Mouse (Mus musculus): Measurements from ENCODE around the gene Gm28305. TPM values are rescaled to one million over a fixed set of nuclear protein-coding genes. Genes with fewer than 3 reads are reported as not detected.

Gene Gm28305
- polyA plus RNA-seq, 1 experiment from 2014 or later: not detected

DNA sequence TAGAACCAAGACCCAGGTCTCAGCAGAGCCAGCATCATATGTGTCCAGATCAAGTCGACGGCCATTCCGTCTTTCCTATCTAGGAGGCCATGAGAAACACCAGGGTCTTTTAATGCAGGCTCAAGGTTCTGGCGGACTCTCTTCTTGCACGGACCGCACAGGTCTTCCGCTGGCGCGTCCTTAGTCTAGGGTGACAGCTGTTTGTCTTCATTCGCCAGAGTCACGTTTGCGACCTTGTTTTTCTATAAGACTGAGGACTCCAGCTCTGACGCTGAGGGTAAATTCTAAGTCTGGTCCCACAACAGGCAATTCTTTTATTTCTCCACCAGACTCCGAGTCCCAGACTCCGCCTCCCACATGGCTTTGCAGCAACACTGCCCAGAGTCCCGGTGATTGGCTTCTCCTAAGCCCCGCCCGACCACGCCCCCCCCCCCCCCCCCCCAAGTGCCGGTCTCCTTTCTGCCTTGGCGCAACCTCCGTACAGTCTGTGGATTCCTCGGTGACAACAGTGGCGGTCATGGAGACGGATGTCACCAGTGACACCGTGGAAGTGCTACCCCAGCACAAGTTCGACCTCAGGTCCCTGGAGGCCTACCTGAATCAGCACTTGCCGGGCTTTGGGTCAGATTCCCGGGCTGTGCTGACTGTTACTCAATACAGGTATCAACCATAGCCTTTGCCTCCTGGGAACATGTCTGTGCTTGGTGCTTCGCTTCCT lies 22.9 kb downstream of the Gm28305 start, which contains the start of gene Acad11:
Gene Acad11 (plus strand): TSS at position 134 of the 718 bp plus-strand sequence.
- Histone ChIP-seq H3K36me3 (ENCODE audit: control insufficient read depth, insufficient read depth, low read length) (peaks cover 3% of the 10 kb centered on the region; the same call in 1 of the 2 replicates), H3K4me2 (ENCODE audit: low read depth, low read length) (peak within 1 kb of the TSS; percentile 88), H3K27ac (ENCODE audit: low read length) (peak within 1 kb of the TSS; percentile 71), H3K4me1 (replicated peaks; ENCODE audit: control insufficient read depth, insufficient read depth, low read length) (peaks cover 14% of the 10 kb centered on the region), H3K4me3 (ENCODE audit: low read length) (peak within 1 kb of the TSS; percentile 99), H3K9ac (ENCODE audit: low read length) (peak within 1 kb of the TSS; percentile 91), H3K27me3 (ENCODE audit: control insufficient read depth, insufficient read depth, low read depth, low read length) (no peaks in the 10 kb centered on the region), H3K9me3 (ENCODE audit: control insufficient read depth, low read length) (no peaks in the 10 kb centered on the region)
- ATAC-seq (ENCODE audit: low read depth): peak; percentile 96
- under 1% methylated on average over 26 of the region's 30 CpGs for WGBS

DNA sequence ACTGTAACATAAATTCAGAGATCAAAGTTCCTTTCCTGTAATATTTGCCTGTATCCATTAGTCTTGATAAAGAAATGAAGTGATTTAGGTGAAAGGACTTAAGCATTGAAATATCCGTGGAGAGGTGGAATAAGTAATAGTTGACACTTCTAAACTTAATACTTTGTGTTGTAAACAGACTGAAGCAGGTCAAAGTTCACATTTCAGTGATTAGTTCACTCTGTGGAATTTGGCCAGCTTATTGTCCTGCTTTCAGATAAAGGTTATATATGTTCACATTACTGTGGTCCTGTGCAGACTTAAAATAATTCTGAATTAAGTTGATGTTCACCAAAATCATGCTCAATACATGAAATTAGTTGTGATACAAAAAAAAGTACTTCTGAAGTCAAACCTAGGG lies 24.1 kb downstream of the Gm28305 start:
- no peak overlapping the region for H3K27ac ChIP-seq (ENCODE audit: low read length)
- H3K4me2 ChIP-seq (ENCODE audit: low read depth, low read length): no peak overlapping the region
- 0 out of 2 replicates have a peak, but pooled peaks cover 2% of the 10 kb centered on the region for H3K36me3 ChIP-seq (ENCODE audit: control insufficient read depth, insufficient read depth, low read length)
- H3K4me1 ChIP-seq (replicated peaks; ENCODE audit: control insufficient read depth, insufficient read depth, low read length): peaks cover 14% of the 10 kb centered on the region
- H3K9me3 ChIP-seq (ENCODE audit: control insufficient read depth, low read length): no peaks in the 10 kb centered on the region
- WGBS: 18% methylated on average over 1 of the region's 1 CpGs
- H3K4me3 ChIP-seq (ENCODE audit: low read length): no peak overlapping the region
- no peak for ATAC-seq (ENCODE audit: low read depth)
- H3K27me3 ChIP-seq (ENCODE audit: control insufficient read depth, insufficient read depth, low read depth, low read length): no peaks in the 10 kb centered on the region
- H3K9ac ChIP-seq (ENCODE audit: low read length): no peak overlapping the region

DNA sequence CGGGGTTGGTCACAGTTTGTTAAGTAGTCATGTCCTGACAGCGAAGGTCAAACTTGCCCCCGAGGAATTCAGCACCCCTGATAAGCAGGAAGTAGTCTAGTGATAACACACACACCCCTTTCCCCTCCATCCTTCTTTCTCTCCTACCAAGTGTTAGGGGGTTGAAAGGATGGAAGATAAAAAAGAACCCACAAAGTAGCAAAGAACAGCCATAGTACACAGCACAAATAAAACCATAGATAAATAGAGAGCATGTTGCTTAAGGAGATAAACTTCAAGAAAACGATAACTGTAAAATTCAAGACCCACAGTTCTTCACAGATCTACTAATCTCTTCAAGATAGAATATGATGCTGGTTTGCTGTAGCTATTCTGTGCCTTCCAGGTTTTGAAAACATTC lies 29.8 kb downstream of the Gm28305 start:
- no peak overlapping the region for H3K4me3 ChIP-seq (ENCODE audit: low read length)
- H3K36me3 ChIP-seq (ENCODE audit: control insufficient read depth, insufficient read depth, low read length): no peaks in the 10 kb centered on the region
- H3K9ac ChIP-seq (ENCODE audit: low read length): no peak overlapping the region
- no peaks in the 10 kb centered on the region for H3K9me3 ChIP-seq (ENCODE audit: control insufficient read depth, low read length)
- no peak for ATAC-seq (ENCODE audit: low read depth)
- 59% methylated on average over 4 of the region's 4 CpGs for WGBS
- H3K27ac ChIP-seq (ENCODE audit: low read length): no peak overlapping the region
- H3K4me2 ChIP-seq (ENCODE audit: low read depth, low read length): no peak overlapping the region
- no peaks in the 10 kb centered on the region for H3K4me1 ChIP-seq (replicated peaks; ENCODE audit: control insufficient read depth, insufficient read depth, low read length)
- no peaks in the 10 kb centered on the region for H3K27me3 ChIP-seq (ENCODE audit: control insufficient read depth, insufficient read depth, low read depth, low read length)

DNA sequence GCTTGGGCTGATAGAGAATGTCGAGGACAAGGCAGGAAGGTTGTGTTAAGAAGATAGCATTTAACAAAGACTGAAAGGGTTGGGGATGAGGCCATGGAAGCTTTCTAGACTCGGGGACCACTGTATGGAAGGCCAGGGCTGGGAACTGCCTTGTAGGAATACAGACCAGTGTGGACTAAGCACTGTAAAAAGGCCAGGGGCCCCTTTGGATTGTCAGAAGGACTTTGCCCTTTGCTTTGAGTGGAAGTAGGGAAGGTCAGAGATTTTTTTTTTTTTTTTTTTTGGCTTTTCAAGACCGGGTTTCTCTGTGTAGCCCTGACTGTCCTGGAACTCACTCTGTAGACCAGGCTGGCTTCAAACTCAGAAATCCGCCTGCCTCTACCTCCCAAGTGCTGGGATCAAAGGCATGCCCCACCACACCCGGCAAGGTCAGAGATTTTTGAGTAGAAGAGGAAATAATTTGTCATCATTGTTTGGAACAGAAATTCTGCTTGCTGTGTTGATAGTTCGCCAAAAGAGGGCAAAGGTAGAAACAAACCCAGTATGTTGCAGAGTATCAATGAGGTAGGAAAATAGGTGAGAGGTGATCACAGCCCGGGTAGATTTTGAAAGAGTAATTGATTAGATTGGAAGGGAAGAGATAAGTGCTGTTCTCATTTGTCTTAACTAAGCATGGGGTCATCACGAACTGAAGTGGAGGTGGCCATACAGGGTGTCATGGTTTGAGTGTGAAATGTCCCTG lies 30.6 kb downstream of the Gm28305 start:
- Histone ChIP-seq H3K4me3 (ENCODE audit: low read length) (no peak overlapping the region), H3K36me3 (ENCODE audit: control insufficient read depth, insufficient read depth, low read length) (no peaks in the 10 kb centered on the region), H3K4me1 (replicated peaks; ENCODE audit: control insufficient read depth, insufficient read depth, low read length) (no peaks in the 10 kb centered on the region), H3K27ac (ENCODE audit: low read length) (no peak overlapping the region), H3K9me3 (ENCODE audit: control insufficient read depth, low read length) (no peaks in the 10 kb centered on the region), H3K4me2 (ENCODE audit: low read depth, low read length) (no peak overlapping the region), H3K27me3 (ENCODE audit: control insufficient read depth, insufficient read depth, low read depth, low read length) (no peaks in the 10 kb centered on the region), H3K9ac (ENCODE audit: low read length) (no peak overlapping the region)
- no peak for ATAC-seq (ENCODE audit: low read depth)
- WGBS: 63% methylated on average over 8 of the region's 8 CpGs

DNA sequence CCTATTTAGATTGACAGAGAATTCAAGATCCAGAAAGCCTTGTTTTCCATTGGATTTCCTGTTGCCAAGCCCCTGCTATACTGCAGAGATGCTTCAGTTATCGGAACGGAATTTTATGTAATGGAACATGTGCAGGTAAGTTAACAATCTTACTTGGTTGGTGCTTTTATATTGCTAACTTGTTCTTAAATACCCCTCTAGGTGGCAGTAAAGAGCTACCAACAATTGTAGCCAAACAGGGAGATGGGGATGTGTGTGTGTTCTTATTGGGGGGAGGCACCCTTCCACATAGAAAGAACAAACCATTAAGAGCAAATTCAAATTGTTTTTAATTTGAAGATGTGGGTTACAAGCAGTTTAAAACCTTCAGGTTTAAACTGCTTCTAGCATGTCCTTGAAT lies 35.3 kb downstream of the Gm28305 start:
- Histone ChIP-seq H3K4me1 (replicated peaks; ENCODE audit: control insufficient read depth, insufficient read depth, low read length) (no peaks in the 10 kb centered on the region), H3K4me2 (ENCODE audit: low read depth, low read length) (no peak overlapping the region), H3K9ac (ENCODE audit: low read length) (no peak overlapping the region), H3K4me3 (ENCODE audit: low read length) (no peak overlapping the region), H3K27me3 (ENCODE audit: control insufficient read depth, insufficient read depth, low read depth, low read length) (no peaks in the 10 kb centered on the region), H3K9me3 (ENCODE audit: control insufficient read depth, low read length) (no peaks in the 10 kb centered on the region), H3K36me3 (ENCODE audit: control insufficient read depth, insufficient read depth, low read length) (no peaks in the 10 kb centered on the region), H3K27ac (ENCODE audit: low read length) (no peak overlapping the region)
- WGBS: 59% methylated on average over 2 of the region's 2 CpGs
- ATAC-seq (ENCODE audit: low read depth): no peak

DNA sequence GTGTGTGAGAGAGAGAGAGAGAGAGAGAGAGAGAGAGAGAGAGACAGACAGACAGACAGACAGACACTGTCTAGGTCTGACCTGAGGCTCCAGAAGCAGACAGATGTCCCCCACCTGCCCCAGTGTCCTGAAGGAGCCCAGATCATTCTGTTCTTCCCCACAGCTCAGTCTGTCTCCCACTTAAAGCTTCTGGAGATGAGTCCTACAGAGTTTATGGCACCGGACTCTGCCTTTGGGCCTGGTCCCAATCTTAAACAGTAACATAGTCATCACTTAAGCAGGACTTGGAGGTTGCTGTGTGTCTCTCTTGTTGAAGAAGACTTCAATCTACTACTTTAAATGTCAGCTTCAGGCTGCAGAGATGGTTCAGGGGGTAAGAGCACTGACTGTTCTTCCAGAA lies 38.3 kb downstream of the Gm28305 start:
- Histone ChIP-seq H3K27me3 (ENCODE audit: control insufficient read depth, insufficient read depth, low read depth, low read length) (no peaks in the 10 kb centered on the region), H3K9ac (ENCODE audit: low read length) (no peak overlapping the region), H3K36me3 (ENCODE audit: control insufficient read depth, insufficient read depth, low read length) (no peaks in the 10 kb centered on the region), H3K4me3 (ENCODE audit: low read length) (no peak overlapping the region), H3K4me1 (replicated peaks; ENCODE audit: control insufficient read depth, insufficient read depth, low read length) (no peaks in the 10 kb centered on the region), H3K4me2 (ENCODE audit: low read depth, low read length) (no peak overlapping the region), H3K27ac (ENCODE audit: low read length) (no peak overlapping the region), H3K9me3 (ENCODE audit: control insufficient read depth, low read length) (no peaks in the 10 kb centered on the region)
- no peak for ATAC-seq (ENCODE audit: low read depth)
- WGBS: 78% methylated on average over 1 of the region's 1 CpGs

DNA sequence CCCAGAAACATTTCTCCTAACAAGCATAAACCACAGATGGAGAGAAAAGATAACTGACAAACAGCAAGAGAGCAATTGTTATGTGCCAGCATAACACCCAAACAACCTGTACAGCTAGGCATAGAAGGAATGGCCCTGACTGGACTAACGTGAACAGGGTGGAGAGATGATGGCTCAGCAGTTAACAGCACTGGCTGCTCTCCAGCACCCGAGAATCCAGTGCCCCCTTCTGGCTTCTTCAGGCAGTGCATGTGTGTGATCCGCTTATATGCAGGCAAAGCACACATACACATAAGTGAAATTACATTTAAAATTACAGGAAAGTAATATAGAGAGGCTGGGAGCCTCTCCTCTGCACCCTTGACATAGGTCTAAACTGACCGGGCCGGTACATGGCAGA lies 38.9 kb downstream of the Gm28305 start:
- Histone ChIP-seq H3K27ac (ENCODE audit: low read length) (no peak overlapping the region), H3K4me2 (ENCODE audit: low read depth, low read length) (no peak overlapping the region), H3K9ac (ENCODE audit: low read length) (no peak overlapping the region), H3K4me3 (ENCODE audit: low read length) (no peak overlapping the region), H3K4me1 (replicated peaks; ENCODE audit: control insufficient read depth, insufficient read depth, low read length) (no peaks in the 10 kb centered on the region), H3K9me3 (ENCODE audit: control insufficient read depth, low read length) (no peaks in the 10 kb centered on the region), H3K27me3 (ENCODE audit: control insufficient read depth, insufficient read depth, low read depth, low read length) (no peaks in the 10 kb centered on the region), H3K36me3 (ENCODE audit: control insufficient read depth, insufficient read depth, low read length) (peaks cover under 1% of the 10 kb centered on the region; the same call in 1 of the 2 replicates)
- 39% methylated on average over 5 of the region's 5 CpGs for WGBS
- no peak for ATAC-seq (ENCODE audit: low read depth)

DNA sequence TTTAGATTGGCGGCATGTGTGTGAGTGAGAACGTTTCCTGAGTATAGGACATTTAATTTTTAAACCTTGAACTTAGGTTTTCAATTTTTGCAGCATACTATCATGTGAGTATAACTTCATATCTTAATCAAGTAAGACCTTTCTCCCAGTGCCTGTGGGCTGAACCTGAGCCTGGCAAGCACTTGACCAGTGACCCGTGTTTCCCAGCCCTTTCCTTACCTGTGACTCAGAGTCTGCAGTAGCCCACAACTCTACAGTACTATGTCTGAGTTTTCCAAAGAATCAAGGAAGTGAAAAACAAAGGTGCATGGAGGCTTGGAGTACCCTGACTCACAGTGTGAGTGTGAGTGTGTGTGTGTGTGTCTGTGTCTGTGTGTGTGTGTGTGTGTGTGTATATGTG lies 39.6 kb downstream of the Gm28305 start:
- H3K4me1 ChIP-seq (replicated peaks; ENCODE audit: control insufficient read depth, insufficient read depth, low read length): no peaks in the 10 kb centered on the region
- no peak for ATAC-seq (ENCODE audit: low read depth)
- H3K4me2 ChIP-seq (ENCODE audit: low read depth, low read length): no peak overlapping the region
- 73% methylated on average over 3 of the region's 3 CpGs for WGBS
- H3K27ac ChIP-seq (ENCODE audit: low read length): no peak overlapping the region
- no peak overlapping the region for H3K4me3 ChIP-seq (ENCODE audit: low read length)
- no peak overlapping the region for H3K9ac ChIP-seq (ENCODE audit: low read length)
- no peaks in the 10 kb centered on the region for H3K27me3 ChIP-seq (ENCODE audit: control insufficient read depth, insufficient read depth, low read depth, low read length)
- no peaks in the 10 kb centered on the region for H3K9me3 ChIP-seq (ENCODE audit: control insufficient read depth, low read length)
- H3K36me3 ChIP-seq (ENCODE audit: control insufficient read depth, insufficient read depth, low read length): peaks cover 2% of the 10 kb centered on the region; the same call in 1 of the 2 replicates

DNA sequence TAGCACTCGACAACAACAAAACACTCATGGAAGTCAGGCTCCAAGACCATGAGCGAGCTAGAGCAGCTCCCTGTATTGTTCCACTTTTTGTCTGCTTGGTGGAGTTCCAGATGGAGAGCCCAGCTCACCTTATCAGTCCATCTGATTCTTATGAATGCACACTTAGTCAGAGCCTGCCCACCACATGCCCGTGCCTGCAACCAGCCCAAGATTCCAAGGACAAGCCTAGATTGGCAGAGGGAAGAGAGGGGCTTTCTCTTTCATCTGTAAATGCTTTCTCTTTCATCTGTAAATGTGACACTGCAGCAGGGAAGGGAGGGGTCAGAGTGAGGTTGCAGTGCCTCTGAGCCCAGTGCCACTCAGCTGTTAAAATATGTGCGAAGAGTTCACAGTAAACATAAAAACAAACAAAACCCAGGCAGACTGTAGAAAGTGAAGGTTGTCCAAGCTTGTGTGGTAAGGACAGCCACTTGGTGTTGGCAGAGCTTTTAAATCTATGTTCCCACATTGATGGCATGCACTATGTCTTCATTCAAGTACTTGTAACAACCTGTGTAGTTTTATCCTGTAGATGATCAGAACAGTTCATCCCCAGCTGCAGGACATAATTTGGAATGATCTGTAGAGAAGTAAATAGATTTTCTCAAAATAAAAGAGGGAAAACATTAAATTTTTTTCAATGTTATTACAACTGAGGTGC lies 45.4 kb downstream of the Gm28305 start:
- Histone ChIP-seq H3K9me3 (ENCODE audit: control insufficient read depth, low read length) (no peaks in the 10 kb centered on the region), H3K9ac (ENCODE audit: low read length) (no peak overlapping the region), H3K27me3 (ENCODE audit: control insufficient read depth, insufficient read depth, low read depth, low read length) (no peaks in the 10 kb centered on the region), H3K36me3 (ENCODE audit: control insufficient read depth, insufficient read depth, low read length) (peaks cover 2% of the 10 kb centered on the region; the same call in 1 of the 2 replicates), H3K4me1 (replicated peaks; ENCODE audit: control insufficient read depth, insufficient read depth, low read length) (peaks cover 11% of the 10 kb centered on the region), H3K4me2 (ENCODE audit: low read depth, low read length) (no peak overlapping the region), H3K4me3 (ENCODE audit: low read length) (no peak overlapping the region), H3K27ac (ENCODE audit: low read length) (no peak overlapping the region)
- no peak for ATAC-seq (ENCODE audit: low read depth)
- WGBS: 65% methylated on average over 4 of the region's 4 CpGs
